Mouse (Mus musculus) testis, adult 2 months (tissue): Measurements from ENCODE around the gene Lst1. TPM values are rescaled to one million over a fixed set of nuclear protein-coding genes. Genes with fewer than 3 reads are reported as not detected.
"Not testable (repeated sequence)": the region's sequence is repeated elsewhere in the genome, so short reads cannot be mapped to it uniquely, and the experiment has no call there.

Experiments
- H3K27ac ChIP-seq: fragments of 200-500 bp; 2 replicates; pipeline ENCODE4 v1.5.1; 2012; ENCODE audit warnings: low read depth, low read length; ENCODE audit not compliant: control insufficient read depth, insufficient read depth
- H3K27me3 ChIP-seq: fragments of 200-500 bp; 2 replicates; pipeline ENCODE4 v1.6.1; 2012; ENCODE audit warnings: mild to moderate bottlenecking, low read length, moderate library complexity; ENCODE audit not compliant: control insufficient read depth, insufficient read depth
- H3K36me3 ChIP-seq: fragments of 200-500 bp; 2 replicates; pipeline ENCODE4 v1.6.1; 2012; ENCODE audit warnings: mild to moderate bottlenecking, low read length; ENCODE audit not compliant: control insufficient read depth, insufficient read depth
- H3K4me1 ChIP-seq: fragments of 200-500 bp; 2 replicates; pipeline ENCODE4 v1.6.1; 2012; ENCODE audit warnings: low read length; ENCODE audit not compliant: control insufficient read depth, insufficient read depth
- H3K4me3 ChIP-seq: fragments of 200-500 bp; 2 replicates; pipeline ENCODE4 v1.5.1; 2012; ENCODE audit warnings: low read depth, mild to moderate bottlenecking, low read length, moderate library complexity, mixed read lengths; ENCODE audit not compliant: control insufficient read depth
- CTCF ChIP-seq: fragments of 200-500 bp; IDR thresholded peaks from 2 replicates; pipeline ENCODE4 v1.5.1; 2012; ENCODE audit warnings: low read depth, mild to moderate bottlenecking, inconsistent platforms, low read length, moderate library complexity; ENCODE audit not compliant: control insufficient read depth, insufficient read depth, insufficient replicate concordance
- POLR2A ChIP-seq: fragments of 200-500 bp; IDR thresholded peaks from 2 replicates; pipeline ENCODE4 v1.6.1; 2012; ENCODE audit warnings: low read depth, mild to moderate bottlenecking, inconsistent platforms, low read length, moderate library complexity; ENCODE audit not compliant: control insufficient read depth
- polyA plus RNA-seq: library from polyadenylated mRNA; depleted of rRNA; stranded (reverse); fragments of >200 nt; gene quantifications from 2 replicates; pipeline ENCODE4 v1.2.3, GENCODE M21; 2012; rRNA removed

Lst1 gene
- polyA plus RNA-seq, result 0.65 and 1.3 TPM in 2 replicates

DNA sequence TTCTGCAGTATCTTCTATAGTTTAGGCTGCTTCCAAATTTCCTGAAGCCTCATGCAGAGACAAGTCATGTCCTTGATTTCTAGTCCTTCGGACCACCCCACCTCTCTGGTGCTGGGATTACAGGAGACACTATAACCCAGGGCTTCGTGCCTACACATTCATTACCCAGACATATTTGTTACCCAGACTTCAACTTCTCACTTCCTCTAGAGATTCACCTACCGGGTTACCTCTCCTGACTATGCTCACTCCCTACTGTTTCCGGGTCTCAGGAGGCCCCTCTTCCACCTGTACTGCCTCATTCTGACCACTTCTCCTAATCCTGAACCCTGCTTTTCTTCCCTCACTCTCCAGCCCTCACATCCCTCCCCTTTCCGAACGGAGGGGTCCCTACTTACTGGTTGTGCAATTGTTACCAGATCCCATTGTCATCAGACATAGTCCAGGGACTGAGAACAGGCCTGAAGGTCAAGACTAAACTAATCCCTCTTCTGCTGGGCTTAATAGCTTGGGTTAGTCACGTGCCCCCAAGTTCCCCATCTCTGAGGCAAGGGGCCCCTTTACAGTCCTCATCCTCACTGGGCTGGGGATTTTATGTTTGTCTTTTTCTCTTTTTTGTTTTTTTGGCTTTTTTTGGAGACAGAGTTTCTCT is at the start of gene Lst1:
TSS of gene Lst1 (minus strand) at position 481 of the 652 bp plus-strand sequence.
- Histone ChIP-seq H3K27me3 (no peaks in the 10 kb centered on the region), H3K36me3 (no peaks in the 10 kb centered on the region), H3K4me1 (peaks cover 10% of the 10 kb centered on the region), H3K27ac (no peak within 1 kb of the TSS), H3K4me3 (no peak within 1 kb of the TSS)
- TF ChIP-seq CTCF, result no peak
- no peak for TF ChIP-seq POLR2A

DNA sequence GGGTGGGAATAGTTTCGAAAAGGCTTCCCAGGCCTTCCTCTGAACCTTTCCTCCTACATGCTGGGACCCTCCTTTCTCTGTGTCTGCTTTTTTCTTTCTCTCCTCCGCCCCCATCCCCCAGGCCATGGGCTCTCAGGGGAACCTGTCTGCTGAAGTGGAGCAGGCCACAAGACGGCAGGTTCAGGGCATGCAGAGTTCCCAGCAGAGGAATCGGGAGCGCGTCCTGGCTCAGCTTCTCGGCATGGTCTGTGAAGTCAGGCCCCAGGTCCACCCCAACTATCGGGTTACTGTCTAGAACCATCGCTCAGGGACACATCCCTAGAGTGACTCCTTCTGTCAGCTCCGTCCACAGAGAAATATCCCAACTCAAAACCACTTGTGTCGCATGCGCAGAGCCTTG is 49.3 kb upstream of the Lst1 start:
- TF ChIP-seq CTCF (no peak), POLR2A (no peak)
- Histone ChIP-seq H3K4me3 (no peak overlapping the region), H3K36me3 (no peaks in the 10 kb centered on the region), H3K4me1 (peaks cover 28% of the 10 kb centered on the region), H3K27me3 (no peaks in the 10 kb centered on the region), H3K27ac (no peak overlapping the region)

DNA sequence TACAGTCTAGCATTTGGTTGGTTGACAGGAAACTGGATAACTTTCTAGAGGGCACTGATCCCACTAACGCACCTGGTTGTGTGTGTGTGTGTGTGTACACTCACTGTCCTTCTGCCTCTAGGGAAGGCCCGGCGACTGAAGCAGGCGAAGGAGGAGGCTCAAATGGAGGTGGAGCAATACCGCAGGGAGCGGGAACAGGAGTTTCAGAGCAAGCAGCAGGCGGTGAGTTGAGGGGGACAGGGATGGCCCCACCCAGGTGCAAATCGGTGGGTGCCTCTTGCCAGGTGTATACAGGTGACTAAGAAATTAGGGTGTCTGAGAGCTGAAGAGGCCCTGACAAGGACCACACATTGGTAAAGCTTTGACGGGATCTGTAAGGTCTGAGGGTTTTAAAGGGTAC is 48.8 kb upstream of the Lst1 start:
- Histone ChIP-seq H3K27me3 (no peaks in the 10 kb centered on the region), H3K27ac (no peak overlapping the region), H3K4me3 (no peak overlapping the region), H3K36me3 (no peaks in the 10 kb centered on the region), H3K4me1 (peaks cover 31% of the 10 kb centered on the region)
- TF ChIP-seq POLR2A (no peak), CTCF (no peak)

DNA sequence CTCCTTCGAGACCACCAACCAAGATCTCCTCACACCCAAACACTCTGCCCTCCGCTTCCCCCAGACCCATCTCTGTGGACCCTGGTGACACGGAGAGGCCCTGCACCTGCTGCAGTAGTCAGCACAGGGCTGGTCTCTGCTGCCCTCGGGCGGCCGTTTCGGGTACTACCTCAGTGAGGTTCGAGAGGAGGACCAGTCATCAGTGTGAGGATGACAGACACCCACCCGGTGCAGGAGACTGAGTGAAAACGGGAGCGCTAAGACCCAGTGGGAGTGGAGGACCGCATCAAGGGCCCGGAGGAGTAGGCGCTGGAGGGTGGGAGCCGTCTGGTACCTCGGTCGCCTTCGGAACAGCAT is 48.1 kb upstream of the Lst1 start:
- Histone ChIP-seq H3K36me3 (no peaks in the 10 kb centered on the region), H3K27ac (peak overlapping the region; percentile 77), H3K4me3 (peak overlapping the region; percentile 89), H3K27me3 (no peaks in the 10 kb centered on the region), H3K4me1 (peaks cover 34% of the 10 kb centered on the region)
- TF ChIP-seq POLR2A, result no peak
- TF ChIP-seq CTCF, result peak; percentile 94

DNA sequence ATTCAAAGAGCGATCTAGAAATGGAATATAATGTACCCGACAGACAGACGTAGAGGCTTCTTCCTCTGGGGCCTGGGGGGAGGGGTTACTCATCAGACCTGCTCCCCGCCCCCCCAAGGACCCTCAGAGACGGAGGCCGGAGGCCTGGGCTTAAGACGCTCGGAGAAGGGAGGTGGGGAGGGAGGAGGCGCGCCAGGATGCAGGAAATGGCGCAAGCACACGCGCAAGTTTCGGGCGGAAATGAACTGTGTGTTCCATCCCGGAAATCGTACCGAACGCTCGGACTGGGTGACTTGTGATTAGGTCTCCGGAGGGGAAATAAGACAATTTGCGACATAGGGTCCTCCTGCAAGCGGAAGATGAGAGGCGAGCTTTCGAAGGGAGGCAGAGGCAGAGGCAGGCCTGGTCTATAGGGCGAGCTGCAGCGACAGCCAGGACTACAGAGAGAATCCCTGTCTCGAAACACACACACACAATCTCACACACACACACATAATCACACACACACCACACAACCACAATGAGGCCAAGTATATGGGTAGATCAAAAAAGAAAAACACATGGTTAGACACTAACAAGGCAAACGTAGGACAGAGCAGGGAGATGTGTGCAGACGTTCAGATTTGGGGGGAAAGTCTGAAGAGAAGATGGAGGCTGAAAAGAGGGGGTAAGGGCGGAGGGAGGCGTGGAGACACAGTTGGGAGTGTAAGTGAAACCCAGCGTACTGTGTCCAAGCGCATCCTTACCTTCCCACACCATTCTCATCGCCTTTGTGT is 47.6 kb upstream of the Lst1 start, which contains the start of gene Nfkbil1:
TSS of gene Nfkbil1 (minus strand) at position 179 of the 776 bp plus-strand sequence.
- H3K4me1 ChIP-seq, result peaks cover 33% of the 10 kb centered on the region
- TF ChIP-seq POLR2A, result peak; percentile 83
- no peak for TF ChIP-seq CTCF
- peak within 1 kb of the TSS; percentile 94 for H3K27ac ChIP-seq
- H3K4me3 ChIP-seq, result peak within 1 kb of the TSS; percentile 89
- H3K36me3 ChIP-seq, result no peaks in the 10 kb centered on the region; the same call in 1 of the 2 replicates
- no peaks in the 10 kb centered on the region for H3K27me3 ChIP-seq

DNA sequence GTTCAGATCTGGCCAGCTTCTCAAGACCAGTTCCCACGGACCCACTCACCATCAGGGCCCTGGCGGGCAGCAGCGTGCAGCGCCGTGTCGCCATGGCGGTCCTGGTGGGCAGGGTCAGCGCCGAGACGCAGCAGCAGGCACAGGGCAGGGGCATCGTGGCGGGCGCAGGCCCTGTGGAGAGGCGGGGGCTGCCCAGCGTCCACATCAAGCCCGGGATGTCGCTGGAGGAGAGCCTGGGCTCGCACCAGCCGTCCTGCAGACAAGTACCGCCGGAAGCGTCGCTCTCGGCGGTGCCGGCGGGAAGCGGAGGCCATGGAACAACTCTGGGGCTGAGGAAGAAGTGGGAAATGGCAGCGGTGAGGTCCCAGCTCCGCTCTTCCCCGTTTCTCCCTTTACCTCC is 46.7 kb upstream of the Lst1 start:
- Histone ChIP-seq H3K27ac (peak overlapping the region; percentile 94), H3K4me1 (peaks cover 25% of the 10 kb centered on the region), H3K27me3 (no peaks in the 10 kb centered on the region), H3K4me3 (peak overlapping the region; percentile 62), H3K36me3 (no peaks in the 10 kb centered on the region; the same call in 1 of the 2 replicates)
- TF ChIP-seq POLR2A, result no peak
- TF ChIP-seq CTCF, result no peak

DNA sequence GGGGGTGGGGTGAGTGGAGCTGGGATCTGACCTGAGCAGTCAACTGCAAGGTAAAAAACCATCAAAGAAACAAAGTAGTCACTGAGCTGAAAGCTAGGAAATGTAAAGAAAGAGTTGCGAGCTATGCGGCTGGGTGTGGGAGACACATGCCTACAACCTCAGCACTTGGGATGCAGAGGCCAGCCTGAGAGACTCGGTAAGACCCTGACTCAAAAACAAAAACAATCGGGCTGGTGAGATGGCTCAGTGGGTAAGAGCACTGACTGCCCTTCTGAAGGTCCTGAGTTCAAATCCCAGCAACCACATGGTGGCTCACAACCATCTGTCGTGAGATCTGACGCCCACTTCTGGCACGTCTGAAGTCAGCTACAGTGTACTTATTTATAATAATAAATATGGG is 45.9 kb upstream of the Lst1 start:
- peak overlapping the region; percentile 36 for H3K4me3 ChIP-seq
- peaks cover 25% of the 10 kb centered on the region for H3K4me1 ChIP-seq
- not testable (repeated sequence) for H3K27me3 ChIP-seq, H3K36me3 ChIP-seq
- peak overlapping the region; percentile 75 for H3K27ac ChIP-seq
